Mouse (Mus musculus) cerebellum, adult (tissue): ENCODE results near the gene Hist1h2bg.
"Not testable (repeated sequence)": the region's sequence is repeated elsewhere in the genome, so short reads cannot be mapped to it uniquely, and the experiment has no call there.

Experiments used
- ATAC-seq: cut with Nextera tagmentation; 2 replicates; pipeline ENCODE4 v1.9.2; 2017; ENCODE audit warnings: mild to moderate bottlenecking, moderate library complexity, mixed read lengths; ENCODE audit not compliant: insufficient number of reproducible peaks, low FRiP score, low TSS enrichment

Hist1h2bg gene

GRCm38 (mm10) chr13:23581408-23582218 is 10.4 kb downstream of the Hist1h2bg start, which contains the start of gene Hist1h4d:
TSS of gene Hist1h4d (plus strand) at chr13:23581598.
- ATAC-seq = peak; percentile 89

GRCm38 (mm10) chr13:23582219-23583056 is 11.2 kb downstream of the Hist1h2bg start:
- no peak for ATAC-seq

GRCm38 (mm10) chr13:23583387-23584068 is 12.3 kb downstream of the Hist1h2bg start:
- no peak for ATAC-seq

- no peak for ATAC-seq
These were observed 13.1 kb downstream of the Hist1h2bg start for GRCm38 (mm10) chr13:23584331-23584730.

- no peak for ATAC-seq
These were observed 13.8 kb downstream of the Hist1h2bg start for GRCm38 (mm10) chr13:23585029-23585441.

GRCm38 (mm10) chr13:23585442-23586098 is 14.4 kb downstream of the Hist1h2bg start:
- ATAC-seq = peak; percentile 91

- ATAC-seq = no peak
These were observed 15.1 kb downstream of the Hist1h2bg start for GRCm38 (mm10) chr13:23586099-23586939.

GRCm38 (mm10) chr13:23586940-23587225 is 15.7 kb downstream of the Hist1h2bg start:
- ATAC-seq = no peak

- ATAC-seq = no peak
These were observed 20.0 kb downstream of the Hist1h2bg start for GRCm38 (mm10) chr13:23591206-23591605.

GRCm38 (mm10) chr13:23591886-23592285 is 20.7 kb downstream of the Hist1h2bg start:
- ATAC-seq = not testable (repeated sequence)

- ATAC-seq = peak; percentile 45; the same call in 1 of the 2 replicates
These were observed 21.4 kb downstream of the Hist1h2bg start for GRCm38 (mm10) chr13:23592614-23593013.

- no peak for ATAC-seq
These were observed 22.0 kb downstream of the Hist1h2bg start for GRCm38 (mm10) chr13:23593051-23593770.

GRCm38 (mm10) chr13:23595185-23595584 is 24.0 kb downstream of the Hist1h2bg start:
- ATAC-seq = no peak

- ATAC-seq = no peak
These were observed 24.6 kb downstream of the Hist1h2bg start for GRCm38 (mm10) chr13:23595622-23596372.

- peak; percentile 74; the same call in 1 of the 2 replicates for ATAC-seq
These were observed 26.8 kb downstream of the Hist1h2bg start for GRCm38 (mm10) chr13:23597957-23598356.

GRCm38 (mm10) chr13:23603182-23603699 is 32.0 kb downstream of the Hist1h2bg start:
- ATAC-seq = no peak

- no peak for ATAC-seq
These were observed 33.3 kb downstream of the Hist1h2bg start for GRCm38 (mm10) chr13:23604452-23604851.

- ATAC-seq = no peak
These were observed 33.9 kb downstream of the Hist1h2bg start for GRCm38 (mm10) chr13:23605052-23605451.
